Mouse (Mus musculus) heart, adult 2 months (tissue): ENCODE measurements around the gene Pde11a. TPM values are rescaled to one million over a fixed set of nuclear protein-coding genes. Genes with fewer than 3 reads are reported as not detected.

Source experiments
- DNase-seq, 2 experiments: peaks; one replicate each; pipeline ENCODE4 v3.0.0; 2021
- H3K27ac ChIP-seq: fragments of 200-600 bp; 2 replicates; pipeline ENCODE4 v1.8.1; 2022
- H3K27me3 ChIP-seq: fragments of 200-500 bp; 2 replicates; pipeline ENCODE4 v1.6.1; 2012; ENCODE audit warnings: mild to moderate bottlenecking, low read length, inconsistent platforms, mixed read lengths; ENCODE audit not compliant: control insufficient read depth, insufficient read depth
- H3K36me3 ChIP-seq: fragments of 200-500 bp; 2 replicates; pipeline ENCODE4 v1.6.1; 2012; ENCODE audit warnings: low read length, inconsistent platforms; ENCODE audit not compliant: control insufficient read depth, insufficient read depth
- H3K4me1 ChIP-seq: fragments of 200-500 bp; 2 replicates; pipeline ENCODE4 v1.6.1; 2011; ENCODE audit warnings: low read length; ENCODE audit not compliant: control insufficient read depth, insufficient read depth
- H3K4me3 ChIP-seq: fragments of 200-600 bp; 2 replicates; pipeline ENCODE4 v1.8.1; 2022
- H3K79me2 ChIP-seq: fragments of 200-500 bp; replicated peaks from 2 replicates; pipeline ENCODE4 v1.6.1; 2012; ENCODE audit warnings: mild to moderate bottlenecking, inconsistent platforms, low read length, moderate library complexity, mixed read lengths; ENCODE audit not compliant: control insufficient read depth, insufficient read depth
- H3K9ac ChIP-seq: fragments of 200-500 bp; 2 replicates; pipeline ENCODE4 v1.6.1; 2012; ENCODE audit warnings: low read depth, mild to moderate bottlenecking, control low read depth, inconsistent platforms, low read length, mixed read lengths
- CTCF ChIP-seq: fragments of 200-600 bp; IDR thresholded peaks from 2 replicates; pipeline ENCODE4 v1.8.1; 2022; ENCODE audit warnings: antibody characterized with exemption, mild to moderate bottlenecking, moderate library complexity
- EP300 ChIP-seq: fragments of 200-500 bp; IDR thresholded peaks from 2 replicates; pipeline ENCODE4 v1.6.1; 2011; ENCODE audit warnings: low read depth, low read length, control low read depth; ENCODE audit not compliant: insufficient read depth
- POLR2A ChIP-seq: fragments of 200-500 bp; IDR thresholded peaks from 2 replicates; pipeline ENCODE4 v1.6.1; 2011; ENCODE audit warnings: mild to moderate bottlenecking, low read depth, low read length, control low read depth; ENCODE audit not compliant: insufficient read depth
- WGBS: fragments of 180-500 bp; shearing (Covaris S2); methylation state at CpG from one replicate; pipeline ENCODE4 v1.1.7; 2018; 5-methylcytosine and 5-hydroxymethylcytosine counted together
- intact Hi-C: fragments of 180-260 bp; cut with DNase I; formaldehyde crosslinking; loops from one replicate; pipeline ENCODE4 v1.15.1; 2025
- polyA plus RNA-seq: library from polyadenylated mRNA; depleted of rRNA; stranded (reverse); fragments of >200 nt; gene quantifications from 2 replicates; pipeline ENCODE4 v1.2.3, GENCODE M21; 2012
- total RNA-seq, 2 experiments: library from RNA; stranded (reverse); gene quantifications; 2 replicates each; pipeline ENCODE4 v1.2.3; 2021

Pde11a gene
- total and polyA plus RNA-seq, 3 experiments = 0.12 to 1.4 (median 1.2) TPM

- Histone ChIP-seq H3K4me3 (no peak overlapping the region), H3K4me1 (no peaks in the 10 kb centered on the region), H3K27ac (no peak overlapping the region), H3K27me3 (no peaks in the 10 kb centered on the region), H3K79me2 (no peaks in the 10 kb centered on the region), H3K9ac (no peak overlapping the region), H3K36me3 (no peaks in the 10 kb centered on the region)
- TF ChIP-seq CTCF = no peak
- no peak for TF ChIP-seq POLR2A
- no peak for TF ChIP-seq EP300
- intact Hi-C loops = no loop called here
- DNase-seq = no peak
- 79% methylated on average over 4 of the region's 4 CpGs for WGBS
Measured at GRCm38 (mm10) chr2:76050911-76051310, 287.7 kb downstream of the Pde11a start.

DNA sequence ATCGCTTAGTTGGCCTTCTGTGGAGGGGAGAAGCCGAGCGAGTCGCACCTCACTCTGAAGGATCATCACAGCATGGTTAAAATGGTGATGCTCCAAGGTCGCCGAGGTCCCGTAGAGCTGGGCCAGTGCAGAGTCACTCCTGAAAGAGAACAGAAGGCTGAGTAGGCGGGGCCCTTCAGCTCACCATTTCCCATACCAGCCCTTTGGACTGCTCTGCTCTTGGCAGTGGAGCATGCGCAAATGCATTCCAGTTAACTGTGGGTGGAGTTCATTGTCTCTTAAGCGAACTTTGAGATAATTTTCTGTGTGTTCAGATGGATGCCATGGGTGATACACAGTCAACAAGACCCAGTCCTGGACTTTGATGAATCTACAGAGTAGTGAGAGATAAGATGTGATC is 288.5 kb downstream of the Pde11a start:
- no peak overlapping the region for H3K27ac ChIP-seq
- no peak overlapping the region for H3K9ac ChIP-seq
- no peaks in the 10 kb centered on the region for H3K36me3 ChIP-seq
- H3K4me3 ChIP-seq = no peak overlapping the region
- TF ChIP-seq CTCF (no peak), EP300 (no peak), POLR2A (no peak)
- intact Hi-C loops = no loop called here
- H3K27me3 ChIP-seq = no peaks in the 10 kb centered on the region
- DNase-seq = no peak
- 70% methylated on average over 10 of the region's 10 CpGs for WGBS
- H3K79me2 ChIP-seq = no peaks in the 10 kb centered on the region
- H3K4me1 ChIP-seq = no peaks in the 10 kb centered on the region

DNA sequence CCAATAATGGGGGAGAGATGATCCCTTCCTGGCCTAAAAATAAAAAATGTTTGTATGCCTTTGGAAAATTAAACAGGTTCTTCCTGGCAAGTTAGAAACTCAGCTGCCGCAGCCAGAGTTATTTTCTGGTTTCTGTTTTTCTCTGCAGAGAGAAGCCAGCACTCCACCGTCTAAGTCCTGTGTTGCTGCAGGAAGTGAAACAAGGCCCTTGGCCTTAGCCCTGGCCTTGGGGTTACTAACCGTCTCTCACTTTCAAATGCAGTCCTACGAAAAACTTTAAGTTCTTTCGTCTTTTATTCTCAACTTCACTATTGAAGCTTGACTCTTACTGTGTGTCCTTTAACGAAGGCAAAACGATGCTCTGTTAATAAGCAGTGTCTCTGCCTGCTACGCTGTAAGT is 289.0 kb downstream of the Pde11a start:
- no peak overlapping the region for H3K27ac ChIP-seq
- H3K27me3 ChIP-seq = no peaks in the 10 kb centered on the region
- H3K9ac ChIP-seq = no peak overlapping the region
- intact Hi-C loops = no loop called here
- no peaks in the 10 kb centered on the region for H3K79me2 ChIP-seq
- H3K4me1 ChIP-seq = no peaks in the 10 kb centered on the region
- H3K4me3 ChIP-seq = no peak overlapping the region
- H3K36me3 ChIP-seq = no peaks in the 10 kb centered on the region
- 60% methylated on average over 8 of the region's 8 CpGs for WGBS
- no peak for DNase-seq
- TF ChIP-seq EP300 = no peak
- TF ChIP-seq POLR2A = no peak
- TF ChIP-seq CTCF = no peak

GRCm38 (mm10) chr2:76047740-76048139 is 290.8 kb downstream of the Pde11a start:
- H3K27ac ChIP-seq = no peak overlapping the region
- intact Hi-C loops = no loop called here
- no peak overlapping the region for H3K9ac ChIP-seq
- 84% methylated on average over 12 of the region's 12 CpGs for WGBS
- no peaks in the 10 kb centered on the region for H3K4me1 ChIP-seq
- H3K4me3 ChIP-seq = no peak overlapping the region
- no peaks in the 10 kb centered on the region for H3K36me3 ChIP-seq
- DNase-seq = no peak
- no peaks in the 10 kb centered on the region for H3K27me3 ChIP-seq
- TF ChIP-seq POLR2A (no peak), EP300 (no peak), CTCF (no peak)
- no peaks in the 10 kb centered on the region for H3K79me2 ChIP-seq

GRCm38 (mm10) chr2:76042210-76042609 is 296.4 kb downstream of the Pde11a start:
- 47% methylated on average over 10 of the region's 10 CpGs for WGBS
- intact Hi-C loops = no loop called here
- no peak for TF ChIP-seq CTCF
- no peak for TF ChIP-seq POLR2A
- TF ChIP-seq EP300 = no peak

GRCm38 (mm10) chr2:76040116-76040515 is 298.5 kb downstream of the Pde11a start:
- H3K27ac ChIP-seq = no peak overlapping the region
- no peak overlapping the region for H3K4me3 ChIP-seq
- H3K27me3 ChIP-seq = no peaks in the 10 kb centered on the region
- H3K79me2 ChIP-seq = no peaks in the 10 kb centered on the region
- 90% methylated on average over 7 of the region's 7 CpGs for WGBS
- H3K36me3 ChIP-seq = no peaks in the 10 kb centered on the region
- TF ChIP-seq POLR2A = no peak
- TF ChIP-seq CTCF = no peak
- TF ChIP-seq EP300 = no peak
- intact Hi-C loops = no loop called here
- DNase-seq = no peak
- no peaks in the 10 kb centered on the region for H3K4me1 ChIP-seq
- H3K9ac ChIP-seq = no peak overlapping the region

More at GRCm38 (mm10) chr2:76042210-76042609, 296.4 kb downstream of the Pde11a start:
- Histone ChIP-seq H3K9ac (no peak overlapping the region), H3K27me3 (no peaks in the 10 kb centered on the region), H3K79me2 (no peaks in the 10 kb centered on the region), H3K36me3 (no peaks in the 10 kb centered on the region), H3K27ac (no peak overlapping the region), H3K4me3 (no peak overlapping the region), H3K4me1 (no peaks in the 10 kb centered on the region)
- DNase-seq = no peak

DNA sequence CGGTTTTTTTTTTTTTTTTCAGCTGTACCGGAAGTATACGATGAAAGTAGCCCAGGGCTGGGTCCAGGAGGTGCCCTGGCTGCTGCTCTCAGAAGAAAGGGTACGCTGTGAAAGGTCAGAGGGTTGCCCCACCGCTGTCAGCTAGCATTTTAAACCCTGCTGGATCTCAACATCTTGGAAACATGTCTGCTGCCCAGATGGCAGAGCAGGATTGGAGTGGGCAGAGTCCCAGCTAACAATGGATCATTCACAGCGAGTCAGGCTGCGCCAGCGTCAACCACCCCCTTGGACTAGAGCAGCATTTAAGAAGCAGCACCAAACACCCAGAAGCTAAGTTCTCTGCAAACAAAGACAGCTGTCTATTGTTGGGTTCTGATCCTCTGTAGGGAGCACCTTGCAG is 308.5 kb downstream of the Pde11a start:
- Histone ChIP-seq H3K79me2 (no peaks in the 10 kb centered on the region), H3K4me1 (no peaks in the 10 kb centered on the region), H3K36me3 (no peaks in the 10 kb centered on the region), H3K27me3 (no peaks in the 10 kb centered on the region), H3K9ac (no peak overlapping the region), H3K27ac (no peak overlapping the region), H3K4me3 (no peak overlapping the region)
- intact Hi-C loops = no loop called here
- WGBS = 67% methylated on average over 8 of the region's 8 CpGs
- TF ChIP-seq EP300 (no peak), CTCF (no peak), POLR2A (no peak)
- no peak for DNase-seq
